Mouse (Mus musculus): ENCODE data around the gene Pip5kl1. TPM values are rescaled to one million over a fixed set of nuclear protein-coding genes. Genes with fewer than 3 reads are reported as not detected.

Gene Pip5kl1
- polyA plus RNA-seq, 2 experiments: 0.11 TPM; not detected in 1

DNA sequence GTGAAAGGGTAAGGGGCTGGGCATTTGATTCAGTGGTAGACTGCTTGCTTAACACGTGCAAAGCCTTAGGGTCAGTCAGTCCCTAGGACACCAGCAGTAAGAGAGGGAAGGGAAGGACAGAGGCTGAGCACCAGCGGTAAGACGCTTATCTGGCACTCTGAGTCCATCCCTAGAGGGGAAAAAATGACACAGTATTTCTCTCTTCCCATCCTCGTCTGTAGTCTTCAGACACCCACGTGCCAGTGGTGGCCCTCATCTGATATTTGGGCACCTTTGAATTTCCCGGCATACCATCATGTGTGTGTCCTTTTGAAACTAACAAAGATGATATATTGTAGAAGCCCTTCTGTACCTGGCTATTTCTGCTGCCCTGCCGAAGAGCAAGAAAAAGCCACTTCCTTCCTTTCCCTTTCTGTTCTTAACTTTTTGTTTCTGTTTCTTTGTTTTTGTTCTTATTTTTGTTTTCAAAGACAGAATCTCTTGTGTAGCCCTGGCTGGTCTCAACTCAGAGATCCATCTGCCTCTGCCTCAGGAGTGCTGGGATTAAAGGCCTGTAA lies 20.9 kb upstream of the Pip5kl1 start:
- no peaks in the 10 kb centered on the region for H3K36me3 ChIP-seq (replicated peaks; ENCODE audit: control insufficient read depth, insufficient read depth, low read depth)
- no peaks in the 10 kb centered on the region for H3K9me3 ChIP-seq (ENCODE audit: control insufficient read depth, low read length)
- WGBS (ENCODE audit: insufficient replicate concordance): 22% methylated on average over 7 of the region's 7 CpGs
- peaks cover 0 to 3% of the 10 kb centered on the region in 2 experiments; a peak in 1 of 4 replicates for H3K4me1 ChIP-seq (replicated peaks; ENCODE audit: control insufficient read depth in 2 of 2, insufficient read depth in 2 of 2, low read length in 1 of 2)
- ATAC-seq (ENCODE audit: insufficient read depth) (no peak), DNase-seq (ENCODE audit: low read depth in 3 of 3, low spot score in 3 of 3) (no peak)
- no peak overlapping the region for H3K27ac ChIP-seq
- H3K27me3 ChIP-seq (ENCODE audit: control insufficient read depth, insufficient read depth, low read length): no peaks in the 10 kb centered on the region
- TF ChIP-seq CTCF (IDR thresholded peaks at IDR 0.05; ENCODE audit: low read depth): no peak
- no peak for TF ChIP-seq EP300 (IDR thresholded peaks at IDR 0.05; ENCODE audit: low read depth)
- no peak overlapping the region for H3K4me3 ChIP-seq (ENCODE audit: insufficient read depth in 1 of 2, low read depth in 2 of 2, low read length in 2 of 2)
- H3K4me2 ChIP-seq (ENCODE audit: low read depth): no peak overlapping the region
- H3K9ac ChIP-seq (replicated peaks): no peak overlapping the region

GRCm38 (mm10) chr2:32555484-32555883 lies 19.1 kb upstream of the Pip5kl1 start:
- Histone ChIP-seq H3K4me1 (replicated peaks; ENCODE audit: control insufficient read depth in 2 of 2, insufficient read depth in 2 of 2, low read length in 1 of 2) (peaks cover 0 to 3% of the 10 kb centered on the region in 2 experiments; a peak in 2 of 4 replicates), H3K27me3 (ENCODE audit: control insufficient read depth, insufficient read depth, low read length) (no peaks in the 10 kb centered on the region), H3K9me3 (ENCODE audit: control insufficient read depth, low read length) (no peaks in the 10 kb centered on the region), H3K4me3 (ENCODE audit: insufficient read depth in 1 of 2, low read depth in 2 of 2, low read length in 2 of 2) (no peak overlapping the region), H3K4me2 (ENCODE audit: low read depth) (no peak overlapping the region), H3K36me3 (replicated peaks; ENCODE audit: control insufficient read depth, insufficient read depth, low read depth) (no peaks in the 10 kb centered on the region), H3K9ac (replicated peaks) (no peak overlapping the region), H3K27ac (no peak overlapping the region)
- no peak for TF ChIP-seq CTCF (IDR thresholded peaks at IDR 0.05; ENCODE audit: low read depth)
- TF ChIP-seq EP300 (IDR thresholded peaks at IDR 0.05; ENCODE audit: low read depth): no peak
- no peak for ATAC-seq (ENCODE audit: insufficient read depth)
- 64% methylated on average over 4 of the region's 4 CpGs for WGBS (ENCODE audit: insufficient replicate concordance)
- DNase-seq (ENCODE audit: low read depth in 3 of 3, low spot score in 3 of 3): no peak

GRCm38 (mm10) chr2:32556019-32556418 lies 18.6 kb upstream of the Pip5kl1 start:
- WGBS (ENCODE audit: insufficient replicate concordance): 36% methylated on average over 7 of the region's 7 CpGs
- H3K9ac ChIP-seq (replicated peaks): no peak overlapping the region
- H3K9me3 ChIP-seq (ENCODE audit: control insufficient read depth, low read length): no peaks in the 10 kb centered on the region
- ATAC-seq (ENCODE audit: insufficient read depth): no peak
- DNase-seq (ENCODE audit: low read depth in 3 of 3, low spot score in 3 of 3): no peak
- H3K4me1 ChIP-seq (replicated peaks; ENCODE audit: control insufficient read depth in 2 of 2, insufficient read depth in 2 of 2, low read length in 1 of 2): peaks cover 0 to 3% of the 10 kb centered on the region in 2 experiments; a peak in 2 of 4 replicates
- TF ChIP-seq EP300 (IDR thresholded peaks at IDR 0.05; ENCODE audit: low read depth) (no peak), CTCF (IDR thresholded peaks at IDR 0.05; ENCODE audit: low read depth) (no peak)
- H3K4me3 ChIP-seq (ENCODE audit: insufficient read depth in 1 of 2, low read depth in 2 of 2, low read length in 2 of 2): no peak overlapping the region
- H3K27me3 ChIP-seq (ENCODE audit: control insufficient read depth, insufficient read depth, low read length): no peaks in the 10 kb centered on the region
- no peak overlapping the region for H3K4me2 ChIP-seq (ENCODE audit: low read depth)
- no peak overlapping the region for H3K27ac ChIP-seq
- no peaks in the 10 kb centered on the region for H3K36me3 ChIP-seq (replicated peaks; ENCODE audit: control insufficient read depth, insufficient read depth, low read depth)

DNA sequence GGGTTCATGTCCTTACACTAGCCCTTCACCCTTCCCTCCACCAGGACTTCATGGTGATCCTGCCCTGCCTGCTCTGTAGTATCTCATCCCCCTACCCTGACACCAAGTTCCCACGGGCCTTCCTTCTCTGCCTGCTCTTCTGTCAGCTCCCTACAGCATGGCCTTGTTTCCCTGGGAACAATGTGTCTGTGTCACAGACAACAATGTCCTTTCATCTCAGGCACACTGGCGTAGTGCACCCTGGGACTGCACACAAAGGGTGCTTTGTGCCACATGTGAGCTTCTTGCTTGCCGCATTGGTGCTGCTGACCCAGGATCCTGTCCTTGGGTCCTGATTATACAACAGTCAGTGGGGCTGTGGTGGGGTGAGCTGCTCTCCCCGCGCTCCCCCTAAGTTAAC lies 15.0 kb upstream of the Pip5kl1 start:
- Histone ChIP-seq H3K4me1 (replicated peaks; ENCODE audit: control insufficient read depth in 2 of 2, insufficient read depth in 2 of 2, low read length in 1 of 2) (peaks cover 0 to 3% of the 10 kb centered on the region in 2 experiments; a peak in 2 of 4 replicates), H3K4me2 (ENCODE audit: low read depth) (no peak overlapping the region), H3K4me3 (ENCODE audit: insufficient read depth in 1 of 2, low read depth in 2 of 2, low read length in 2 of 2) (no peak overlapping the region), H3K9ac (replicated peaks) (no peak overlapping the region), H3K27me3 (ENCODE audit: control insufficient read depth, insufficient read depth, low read length) (no peaks in the 10 kb centered on the region), H3K27ac (no peak overlapping the region), H3K36me3 (replicated peaks; ENCODE audit: control insufficient read depth, insufficient read depth, low read depth) (no peaks in the 10 kb centered on the region), H3K9me3 (ENCODE audit: control insufficient read depth, low read length) (no peaks in the 10 kb centered on the region)
- WGBS (ENCODE audit: insufficient replicate concordance): 73% methylated on average over 5 of the region's 5 CpGs
- no peak for DNase-seq (ENCODE audit: low read depth in 3 of 3, low spot score in 3 of 3)
- no peak for ATAC-seq (ENCODE audit: insufficient read depth)
- TF ChIP-seq EP300 (IDR thresholded peaks at IDR 0.05; ENCODE audit: low read depth) (no peak), CTCF (IDR thresholded peaks at IDR 0.05; ENCODE audit: low read depth) (no peak)

DNA sequence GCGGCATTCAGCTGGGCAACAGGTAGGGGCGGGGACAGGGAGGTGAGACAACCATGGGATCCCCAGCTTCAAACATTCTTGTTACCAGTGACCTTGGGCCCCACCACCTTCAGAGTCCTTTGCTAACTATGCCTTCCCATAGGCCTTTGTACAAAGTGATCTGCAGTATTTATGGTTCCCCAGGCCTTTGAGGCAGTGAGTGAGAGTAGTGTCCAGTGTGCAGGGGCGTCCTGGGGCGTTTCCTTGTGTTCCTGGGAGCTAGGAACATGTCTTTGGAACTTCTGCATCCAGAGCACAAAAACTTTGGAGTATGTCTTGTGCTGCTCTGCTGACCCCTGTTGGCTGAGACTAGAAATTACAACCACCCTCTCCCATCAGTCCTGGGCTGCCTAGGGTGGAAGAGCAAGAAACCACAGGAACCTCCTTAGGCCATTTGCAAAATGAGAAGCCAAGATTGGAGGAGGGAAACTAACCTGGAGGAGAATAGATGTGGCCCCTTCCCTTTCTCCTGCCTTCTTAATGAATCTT lies 8.0 kb upstream of the Pip5kl1 start:
- ATAC-seq (ENCODE audit: insufficient read depth) (no peak), DNase-seq (ENCODE audit: low read depth in 3 of 3, low spot score in 3 of 3) (peak in 2 of 3 experiments; percentile 37 to 51)
- Histone ChIP-seq H3K27ac (no peak overlapping the region), H3K4me2 (ENCODE audit: low read depth) (no peak overlapping the region), H3K9ac (replicated peaks) (no peak overlapping the region), H3K36me3 (replicated peaks; ENCODE audit: control insufficient read depth, insufficient read depth, low read depth) (no peaks in the 10 kb centered on the region), H3K27me3 (ENCODE audit: control insufficient read depth, insufficient read depth, low read length) (no peaks in the 10 kb centered on the region), H3K4me3 (ENCODE audit: insufficient read depth in 1 of 2, low read depth in 2 of 2, low read length in 2 of 2) (no peak overlapping the region), H3K4me1 (replicated peaks; ENCODE audit: control insufficient read depth in 2 of 2, insufficient read depth in 2 of 2, low read length in 1 of 2) (peaks cover 1 to 4% of the 10 kb centered on the region in 2 experiments; a peak in 3 of 4 replicates), H3K9me3 (ENCODE audit: control insufficient read depth, low read length) (no peaks in the 10 kb centered on the region)
- 25% methylated on average over 4 of the region's 4 CpGs for WGBS (ENCODE audit: insufficient replicate concordance)
- TF ChIP-seq CTCF (IDR thresholded peaks at IDR 0.05; ENCODE audit: low read depth): peak; percentile 88
- TF ChIP-seq EP300 (IDR thresholded peaks at IDR 0.05; ENCODE audit: low read depth): no peak
